Mouse (Mus musculus): ENCODE data around the gene Galnt12.

Galnt12 gene

DNA sequence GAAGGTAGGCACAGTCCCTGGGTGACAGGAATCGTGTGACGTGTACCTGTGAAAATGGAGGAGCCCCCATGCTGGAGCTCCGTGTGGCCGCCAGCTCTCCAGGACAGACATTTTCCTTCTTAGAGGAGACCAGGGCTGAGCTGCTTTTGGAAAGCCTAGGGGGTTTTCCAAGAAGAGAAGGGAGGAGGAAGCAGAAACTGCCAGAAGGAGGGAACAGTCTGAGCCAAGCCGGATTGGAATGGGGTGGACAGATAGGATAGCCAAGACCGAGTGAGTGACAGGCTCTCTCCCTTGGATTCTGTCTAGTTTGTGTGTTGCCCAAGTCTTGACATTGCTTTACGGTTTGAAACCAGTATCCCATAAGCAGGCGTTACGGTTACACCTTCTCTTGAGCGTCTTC lies 11.9 kb downstream of the Galnt12 start:
- DNase-seq (ENCODE audit: low spot score) = no peak

DNA sequence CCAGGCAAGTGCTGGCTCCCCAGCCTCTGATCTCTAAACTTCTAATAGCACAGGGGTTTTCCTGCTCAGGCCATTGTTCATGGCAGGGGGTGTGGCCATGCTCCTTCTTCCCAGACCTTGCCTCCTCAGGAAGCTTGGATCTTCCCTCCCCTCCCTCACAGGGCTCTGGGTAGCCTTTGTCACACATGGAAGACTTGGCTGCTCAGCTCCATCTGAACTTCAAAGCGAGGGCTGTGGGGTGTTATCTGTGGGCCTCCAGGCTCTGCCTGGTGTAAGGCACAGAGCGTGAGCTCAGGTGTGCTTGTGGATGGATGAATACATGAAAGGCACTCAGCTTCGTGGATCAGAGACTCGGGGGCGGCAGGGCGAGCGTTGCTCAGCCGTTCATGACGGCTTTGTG lies 20.2 kb downstream of the Galnt12 start:
- DNase-seq (ENCODE audit: low spot score) = no peak

DNA sequence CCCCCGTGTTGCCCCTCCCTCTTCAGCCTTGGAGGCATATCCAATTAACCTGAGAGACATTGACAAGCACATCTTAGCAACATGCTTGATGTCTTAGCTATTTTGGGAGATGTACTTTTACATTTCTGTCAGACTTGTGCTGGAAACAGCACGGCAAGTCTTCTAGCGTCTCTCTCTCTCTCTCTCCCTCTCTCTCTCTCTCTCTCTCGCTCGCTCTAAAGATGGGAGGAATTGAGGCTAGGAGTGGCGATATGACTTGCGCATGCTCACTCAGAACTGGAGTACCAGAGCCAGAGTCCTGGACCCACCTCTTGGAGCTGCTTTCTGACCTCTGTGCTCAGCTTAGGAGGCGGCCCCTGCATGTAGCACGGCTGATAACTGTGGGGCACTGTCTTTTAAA lies 20.9 kb downstream of the Galnt12 start:
- no peak for DNase-seq (ENCODE audit: low spot score)

DNA sequence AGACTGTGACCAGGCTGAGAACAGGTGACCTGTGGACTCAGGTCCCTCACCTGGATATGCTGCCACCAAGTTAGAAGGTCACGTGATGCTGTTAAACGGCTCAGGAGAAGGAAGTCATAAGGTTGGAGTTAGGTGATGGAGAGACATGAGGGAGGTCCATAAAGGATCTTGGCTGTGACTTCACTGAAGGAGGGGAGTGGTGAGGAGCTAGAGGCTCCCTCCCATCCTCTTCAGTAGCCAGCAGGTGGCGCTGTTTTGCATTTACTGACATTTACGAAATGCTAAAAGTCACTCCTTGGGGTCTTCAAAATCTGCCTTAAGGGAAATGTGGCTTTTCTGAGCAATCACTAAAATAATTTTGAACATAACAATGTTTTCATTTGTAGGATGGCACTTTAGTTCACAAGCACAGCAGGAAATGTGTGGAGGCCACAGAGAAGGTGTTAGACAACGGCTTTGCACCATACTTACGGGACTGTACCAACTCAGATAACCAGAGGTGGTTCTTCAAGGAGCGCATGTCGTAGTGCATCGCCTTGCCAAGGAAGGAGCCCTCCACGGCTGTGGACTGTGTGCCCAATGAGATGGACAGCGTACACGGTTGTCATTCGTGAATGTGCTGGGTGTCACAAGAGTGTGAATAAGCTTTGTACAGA lies 30.5 kb downstream of the Galnt12 start:
- DNase-seq (ENCODE audit: low spot score) = no peak

- no peak for DNase-seq (ENCODE audit: low spot score)
These were observed 32.5 kb downstream of the Galnt12 start for GRCm38 (mm10) chr4:47124140-47124711.

GRCm38 (mm10) chr4:47128515-47128914 lies 36.8 kb downstream of the Galnt12 start:
- no peak for DNase-seq (ENCODE audit: low spot score)

DNA sequence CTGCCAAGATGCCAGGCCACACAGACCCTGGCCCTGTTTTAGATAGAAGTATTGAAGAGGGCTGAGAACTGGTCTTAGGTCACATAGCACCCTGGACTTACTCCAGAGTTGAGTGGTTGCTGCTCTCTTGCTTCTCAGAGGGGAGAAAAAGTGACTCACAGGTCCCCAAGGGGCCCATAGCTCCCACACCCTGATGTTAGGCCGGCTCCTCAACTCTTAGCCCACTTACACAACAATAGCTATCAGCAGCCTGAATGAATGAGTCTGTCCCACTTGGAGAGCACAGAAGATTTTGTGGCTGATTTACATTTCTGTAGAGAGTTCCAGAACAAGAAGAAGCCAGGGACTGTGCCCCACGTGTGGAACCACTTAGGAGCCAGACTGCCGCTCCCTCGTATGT lies 37.9 kb downstream of the Galnt12 start:
- no peak for DNase-seq (ENCODE audit: low spot score)

DNA sequence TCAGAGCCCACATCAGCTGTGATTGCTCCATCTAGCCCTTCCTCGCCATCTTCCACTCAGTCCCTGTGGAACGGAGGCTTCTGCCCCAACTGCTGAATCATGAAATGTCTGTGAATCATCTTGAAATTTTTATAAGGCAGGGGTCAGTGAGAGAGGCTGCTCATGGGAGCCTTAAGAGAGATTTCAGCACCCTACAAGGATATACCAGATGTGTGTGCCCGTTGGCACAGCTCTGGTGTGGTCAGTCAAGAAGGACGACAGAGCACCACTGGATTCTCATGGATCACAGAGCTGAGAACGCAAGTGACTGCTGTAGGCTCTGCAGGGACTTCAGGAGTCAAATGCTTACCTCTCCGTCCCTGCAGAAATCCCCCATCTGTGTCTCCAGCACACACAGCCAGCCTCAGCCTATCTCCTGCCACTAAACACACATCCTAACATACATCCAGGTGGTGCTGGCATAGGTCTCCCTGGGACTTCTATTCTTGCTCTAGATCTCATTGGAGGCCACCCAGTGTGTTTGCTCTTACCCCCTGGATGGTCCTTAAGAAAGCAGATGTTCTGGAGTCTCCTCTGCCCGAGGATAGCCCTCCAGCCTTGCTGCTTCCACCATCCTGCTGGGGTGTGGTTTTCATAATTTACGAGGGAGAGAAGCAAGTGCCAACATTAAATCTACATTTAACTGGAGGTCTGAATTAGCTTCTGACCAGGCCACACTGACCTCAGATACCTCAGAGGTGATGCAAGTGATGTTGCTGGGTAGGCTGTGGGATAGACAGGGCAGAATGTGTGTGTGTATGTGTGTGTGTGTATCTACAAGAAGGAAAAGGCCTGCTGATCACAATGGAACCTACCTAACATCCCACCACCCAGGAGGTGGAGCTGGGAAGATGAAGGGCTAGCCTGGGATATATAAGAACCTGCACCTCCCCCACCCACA lies 38.7 kb downstream of the Galnt12 start:
- DNase-seq (ENCODE audit: low spot score) = no peak

DNA sequence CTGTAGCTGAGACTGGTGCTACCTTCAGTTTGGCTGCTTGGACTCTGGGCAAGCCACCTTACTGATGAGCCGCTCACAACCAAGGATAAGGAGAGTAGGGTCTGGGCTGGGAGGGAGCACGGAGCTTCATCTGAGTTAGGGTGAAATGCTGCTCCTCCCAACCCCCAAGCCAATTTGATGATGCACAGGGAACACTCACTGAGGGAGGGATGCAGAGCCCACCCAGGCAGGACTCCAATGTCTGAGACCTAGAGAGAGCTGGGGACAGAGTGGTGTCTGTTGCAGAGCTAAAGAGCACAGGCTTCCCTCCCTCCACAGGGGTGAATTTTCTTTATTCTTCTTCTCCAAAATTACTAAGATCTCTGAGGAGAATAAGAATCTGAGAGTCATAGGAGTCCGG lies 40.2 kb downstream of the Galnt12 start:
- DNase-seq (ENCODE audit: low spot score) = no peak

DNA sequence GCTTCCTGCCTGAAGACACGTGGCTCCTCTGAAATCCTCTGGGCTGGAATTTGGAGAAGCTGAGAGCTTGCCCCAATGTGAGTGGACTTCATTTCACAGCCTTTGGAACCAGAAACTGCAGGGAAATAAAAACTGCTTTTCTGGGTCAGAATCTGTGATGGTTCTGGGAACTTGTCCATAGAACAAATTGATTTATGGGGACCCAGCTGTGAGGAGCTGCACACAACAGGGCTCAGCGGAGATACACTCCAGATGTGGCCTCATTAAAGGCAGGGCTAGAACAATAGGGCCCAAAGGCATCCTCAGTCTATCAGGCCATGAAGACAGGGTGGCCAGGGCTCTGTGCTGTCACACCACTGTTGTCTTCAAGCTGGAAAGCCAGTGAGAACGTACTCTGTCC lies 40.7 kb downstream of the Galnt12 start:
- DNase-seq (ENCODE audit: low spot score) = no peak

DNA sequence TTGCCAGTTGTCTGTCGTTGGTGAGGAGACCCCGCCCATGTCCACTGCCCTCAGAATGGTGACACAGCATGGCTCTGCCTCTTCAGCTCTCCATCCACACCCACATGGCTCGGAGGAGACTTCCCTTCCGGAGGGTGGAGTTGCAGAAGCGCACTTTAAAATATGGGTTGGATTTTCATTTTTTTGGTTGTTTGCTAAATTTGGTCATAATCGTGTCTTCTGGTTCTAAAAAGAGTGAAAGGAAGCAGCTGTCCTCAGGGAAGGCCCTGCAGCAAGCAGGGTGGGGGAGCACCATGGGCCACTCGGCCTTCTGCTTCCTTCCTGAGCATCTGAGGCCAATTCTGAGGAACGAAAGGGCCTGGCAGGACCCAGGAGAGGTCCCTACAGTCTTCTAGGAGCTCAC lies 45.0 kb downstream of the Galnt12 start:
- DNase-seq (ENCODE audit: low spot score) = no peak

DNA sequence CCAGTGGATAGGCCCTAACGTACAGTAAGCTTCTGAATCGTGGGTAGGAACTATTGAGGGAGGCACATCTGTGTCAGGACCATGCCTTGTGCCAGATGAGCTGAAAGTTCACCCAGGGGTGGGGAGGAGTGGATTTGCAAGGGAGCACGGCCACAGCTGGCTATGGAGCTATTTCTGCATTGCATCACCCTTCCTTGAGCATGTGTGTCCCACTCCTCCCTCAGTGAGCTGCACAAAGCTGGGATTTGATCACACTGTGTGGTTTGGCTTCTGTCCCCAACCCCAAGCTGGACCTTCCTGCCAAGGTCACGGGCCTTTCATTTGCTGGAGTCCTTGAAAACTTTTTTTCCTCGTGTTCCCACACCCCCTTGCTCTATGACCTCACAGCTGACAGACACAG lies 45.8 kb downstream of the Galnt12 start:
- DNase-seq (ENCODE audit: low spot score) = no peak

- DNase-seq (ENCODE audit: low spot score) = no peak
These were observed 46.7 kb downstream of the Galnt12 start for GRCm38 (mm10) chr4:47138411-47138810.

DNA sequence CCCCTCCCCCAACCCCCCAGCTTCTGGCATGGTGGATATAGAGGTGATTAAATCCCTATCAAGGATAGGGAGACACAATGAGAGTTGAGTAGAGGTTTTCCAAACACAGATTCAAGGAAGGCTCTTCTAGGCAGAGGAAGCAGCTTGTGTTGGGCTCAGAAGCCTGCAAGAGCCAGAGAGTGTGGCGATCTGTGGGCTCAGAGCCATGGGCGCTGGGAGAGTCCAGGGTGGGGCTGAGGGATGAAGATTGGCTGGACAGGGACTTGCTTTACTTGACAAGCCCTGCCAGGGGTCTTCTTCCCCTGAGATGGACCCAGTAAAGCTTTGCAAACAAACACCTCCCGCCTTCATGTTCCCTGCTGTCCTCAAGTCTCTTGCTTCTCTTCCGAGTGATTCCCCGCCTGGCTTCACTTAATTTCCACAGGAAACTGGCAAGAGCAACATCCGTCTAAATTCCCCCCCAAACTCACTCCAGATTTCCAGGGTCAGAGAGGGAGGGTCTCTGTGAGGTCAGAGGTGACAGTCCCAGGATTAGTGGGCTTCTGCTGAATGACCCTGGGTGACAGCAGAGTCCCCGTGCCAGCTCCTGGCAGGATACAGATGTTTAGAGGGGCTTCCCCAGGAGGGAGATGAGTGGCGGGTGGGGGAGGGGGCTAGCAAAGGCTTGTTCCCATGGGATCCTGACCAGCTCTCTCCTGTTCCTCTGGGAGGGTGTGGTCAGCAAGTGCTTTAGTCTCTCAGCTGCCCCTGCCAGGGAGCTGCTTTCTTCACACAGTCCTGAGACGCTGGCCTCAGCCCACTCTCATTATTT lies 47.5 kb downstream of the Galnt12 start:
- DNase-seq (ENCODE audit: low spot score) = no peak

DNA sequence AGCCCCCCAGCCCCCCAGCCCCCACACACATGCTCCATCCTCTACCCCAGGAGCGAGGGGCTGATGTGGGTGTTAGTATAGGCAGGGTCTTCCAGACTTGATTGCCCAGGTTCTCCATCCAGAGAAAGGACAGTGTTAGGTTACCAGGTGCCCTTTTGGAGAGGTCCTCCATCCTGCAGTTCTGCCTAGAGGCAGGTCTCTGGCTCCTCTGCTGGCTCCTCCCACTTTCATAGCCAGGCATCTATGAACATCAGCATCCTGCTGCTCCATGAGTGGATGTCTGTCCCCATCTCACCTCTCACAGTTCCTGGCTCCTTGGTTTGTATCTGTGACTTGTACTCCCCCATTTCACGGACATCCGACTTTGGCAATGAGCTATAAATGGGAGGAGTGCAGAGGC lies 48.6 kb downstream of the Galnt12 start:
- DNase-seq (ENCODE audit: low spot score) = no peak

DNA sequence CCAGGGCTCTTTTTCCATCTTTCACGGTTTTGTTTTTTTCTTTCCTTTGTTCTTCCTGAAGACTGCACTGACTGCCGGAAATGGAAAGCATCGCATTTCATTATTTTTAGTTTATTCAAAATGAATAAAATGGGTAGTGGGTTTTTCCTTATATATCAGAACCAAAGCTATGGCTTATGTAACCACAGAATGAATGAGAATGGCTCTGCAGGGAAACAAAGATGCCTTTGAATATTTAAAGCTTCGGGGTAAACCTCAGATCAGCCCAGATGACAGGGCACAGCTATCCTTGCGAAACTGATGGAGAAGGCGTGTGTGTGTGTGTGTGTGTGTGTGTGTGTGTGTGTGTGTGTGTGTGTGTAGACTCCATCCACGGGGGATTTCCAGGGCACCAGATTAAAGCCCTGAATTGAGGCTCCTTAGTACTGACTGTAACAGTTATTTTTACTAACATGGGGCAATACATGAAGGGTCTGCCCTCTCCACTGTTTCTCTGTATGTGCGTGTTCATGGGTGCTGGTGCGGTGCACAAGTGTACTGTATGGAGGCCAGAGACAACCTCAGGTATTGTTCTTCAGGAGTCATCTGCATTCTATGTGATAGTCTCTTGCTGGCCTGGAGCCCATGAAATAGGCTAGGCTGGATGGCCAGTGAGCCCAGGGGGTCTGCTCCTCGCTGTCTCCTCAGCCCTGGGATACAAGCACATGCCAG lies 49.9 kb downstream of the Galnt12 start:
- DNase-seq (ENCODE audit: low spot score) = no peak

- no peak for DNase-seq (ENCODE audit: low spot score)
These were observed 52.1 kb downstream of the Galnt12 start for GRCm38 (mm10) chr4:47143849-47144248.

- DNase-seq (ENCODE audit: low spot score) = no peak
These were observed 53.6 kb downstream of the Galnt12 start for GRCm38 (mm10) chr4:47145341-47145740.

DNA sequence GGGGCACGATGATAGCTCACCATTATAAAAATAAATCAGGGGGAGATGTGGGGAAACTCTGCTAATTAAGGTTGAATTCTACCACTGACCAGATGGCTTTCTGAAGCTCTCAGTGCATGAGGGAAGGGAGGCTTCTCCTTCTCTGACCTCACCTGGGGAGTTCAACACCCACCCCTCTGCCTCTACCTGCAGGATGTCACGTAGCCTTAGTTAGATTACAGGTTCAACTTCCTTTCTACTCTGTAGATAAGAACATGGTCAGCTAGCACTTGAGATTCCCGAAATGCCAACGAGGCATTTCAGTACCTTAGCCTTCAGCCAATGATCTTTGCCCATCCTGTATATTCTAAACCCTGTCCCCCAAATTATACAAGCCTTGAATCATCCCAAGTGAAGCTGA lies 54.9 kb downstream of the Galnt12 start:
- DNase-seq (ENCODE audit: low spot score) = no peak

DNA sequence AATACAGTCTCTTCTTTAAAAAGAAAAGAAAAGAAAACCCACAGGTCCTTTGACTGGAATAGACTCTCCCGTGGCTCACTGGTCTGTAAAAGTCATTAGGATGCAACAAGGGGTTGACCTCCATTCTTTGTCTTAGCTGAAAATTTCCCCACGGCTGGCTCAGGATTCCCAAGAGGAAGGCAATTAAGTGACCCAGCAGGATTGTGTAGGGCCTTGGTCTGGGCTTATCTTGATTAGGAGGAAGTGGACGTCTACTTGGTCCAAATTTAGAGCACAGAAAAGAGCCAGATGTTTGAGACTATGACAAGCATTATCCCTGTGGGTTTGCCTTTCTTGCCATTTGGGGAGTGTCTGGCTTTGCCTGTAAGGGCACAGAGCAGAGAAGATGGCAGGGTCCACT lies 58.3 kb downstream of the Galnt12 start:
- no peak for DNase-seq (ENCODE audit: low spot score)

- no peak for DNase-seq (ENCODE audit: low spot score)
These were observed 59.1 kb downstream of the Galnt12 start for GRCm38 (mm10) chr4:47150806-47151205.
